Mouse (Mus musculus) left cerebral cortex, postnatal 36 days (tissue): ENCODE measurements around the gene 4930452B06Rik. TPM values are rescaled to one million over a fixed set of nuclear protein-coding genes. Genes with fewer than 3 reads are reported as not detected.
"Not testable (repeated sequence)": the region's sequence is repeated elsewhere in the genome, so short reads cannot be mapped to it uniquely, and the experiment has no call there.

Experiments used
- DNase-seq, 2 experiments: peaks; one replicate each; pipeline ENCODE4 v3.0.0; 2021 to 2022; ENCODE audit warnings: low spot score in 2 of 2, mixed read lengths in 1 of 2
- intact Hi-C: fragments of 180-260 bp; cut with DNase I; formaldehyde crosslinking; loops from one replicate; pipeline ENCODE4 v1.15.1; 2025
- total RNA-seq, 2 experiments: library from RNA; stranded (reverse); gene quantifications; 2 replicates each; pipeline ENCODE4 v1.2.3; 2021

The 4930452B06Rik gene
- total RNA-seq = 10 to 100 TPM; 10.1 to 10.5 TPM

GRCm38 (mm10) chr14:8665636-8666411 lies at the start of gene 4930452B06Rik:
4930452B06Rik (minus strand) TSS chr14:8666240.
- intact Hi-C loops = no loop called here
- peak; percentile 81 to 85 for DNase-seq

DNA sequence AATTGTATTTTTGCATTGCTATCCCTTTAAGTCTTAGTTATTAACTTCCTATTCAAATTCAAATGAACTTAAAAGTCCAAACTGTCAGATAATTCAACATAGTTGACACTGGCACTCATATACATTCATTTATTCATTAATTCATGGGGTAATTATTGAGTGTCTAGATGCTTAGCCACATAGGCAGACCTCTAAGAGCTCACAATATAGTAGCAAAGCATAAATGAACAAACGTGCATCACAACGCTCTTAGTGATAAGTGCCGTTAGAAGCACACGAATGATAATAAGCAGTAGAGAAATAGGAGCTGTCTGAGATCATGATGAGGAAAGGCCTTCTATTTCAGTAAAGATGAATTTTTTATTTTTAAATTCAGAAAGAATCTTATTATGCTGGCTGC lies 46.6 kb upstream of the 4930452B06Rik start:
- DNase-seq = no peak
- intact Hi-C loops = no loop called here

GRCm38 (mm10) chr14:8689451-8689850 lies 23.4 kb upstream of the 4930452B06Rik start:
- DNase-seq = no peak
- intact Hi-C loops = no loop called here

GRCm38 (mm10) chr14:8688462-8688861 lies 22.4 kb upstream of the 4930452B06Rik start:
- DNase-seq = no peak
- intact Hi-C loops = no loop called here

DNA sequence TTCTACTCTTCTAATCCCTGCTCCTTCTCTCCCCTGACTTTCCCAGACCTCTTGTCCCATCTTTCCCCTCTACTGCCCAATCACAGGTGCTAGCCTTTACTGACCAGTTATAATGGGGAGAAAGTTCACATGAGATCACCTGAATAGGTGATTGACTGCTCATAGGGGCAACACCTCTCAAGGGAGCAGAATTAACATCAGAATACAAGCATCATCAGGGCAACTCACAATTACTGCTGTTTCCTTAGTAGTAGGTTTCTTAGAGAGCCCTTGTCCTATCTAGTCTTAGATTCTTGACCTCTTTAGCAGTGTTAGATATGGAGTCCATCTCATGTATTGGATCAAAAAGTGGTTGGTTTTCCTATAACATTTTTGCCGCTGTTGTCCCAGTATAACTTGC lies 20.1 kb upstream of the 4930452B06Rik start:
- DNase-seq = no peak
- intact Hi-C loops = no loop called here

- no peak for DNase-seq
- intact Hi-C loops = no loop called here
Observed at GRCm38 (mm10) chr14:8679896-8680295, 13.9 kb upstream of the 4930452B06Rik start.

DNA sequence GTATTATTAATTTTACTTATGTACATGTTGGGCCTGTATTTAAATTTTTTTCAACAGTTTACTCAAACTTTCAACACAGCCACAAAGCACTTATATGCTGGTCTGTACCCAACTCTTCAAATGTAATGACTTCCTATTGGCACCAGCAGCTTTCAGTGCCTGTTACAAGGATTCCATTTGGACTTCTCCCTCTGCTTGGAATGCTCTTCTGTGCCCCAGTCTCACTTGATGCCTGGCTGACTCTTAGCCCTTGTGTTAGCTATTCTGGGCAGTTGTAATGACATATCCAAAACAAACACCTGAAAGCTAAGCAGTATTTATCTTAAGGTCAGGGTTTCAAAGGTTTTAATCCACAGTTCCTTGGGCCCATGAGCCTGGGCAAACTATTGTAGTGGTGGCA lies 5.7 kb downstream of the 4930452B06Rik start:
- intact Hi-C loops = no loop called here
- no peak for DNase-seq

- intact Hi-C loops = no loop called here
- no peak for DNase-seq
Observed at GRCm38 (mm10) chr14:8641650-8642279, 24.3 kb downstream of the 4930452B06Rik start.

- DNase-seq = no peak
- intact Hi-C loops = no loop called here
Observed at GRCm38 (mm10) chr14:8632211-8632610, 33.8 kb downstream of the 4930452B06Rik start.

DNA sequence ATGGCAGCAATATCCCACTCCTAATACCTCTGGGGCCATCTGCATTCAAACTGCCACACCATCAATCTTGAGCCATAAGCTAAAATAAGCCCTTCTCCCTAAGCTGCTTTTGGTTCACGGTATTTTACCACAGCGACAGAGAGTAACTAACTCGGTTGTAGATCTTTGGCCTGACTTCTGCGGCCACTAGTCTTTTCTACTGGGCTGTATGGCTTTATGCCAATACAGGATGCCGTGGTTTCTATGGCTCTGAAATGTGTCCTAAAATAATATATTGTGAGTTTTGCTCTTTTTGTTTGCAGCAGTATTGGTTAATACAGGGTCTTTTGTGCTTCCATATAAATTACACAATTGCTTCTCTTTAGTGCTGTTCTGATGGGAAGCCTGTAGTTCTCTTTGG lies 37.6 kb downstream of the 4930452B06Rik start:
- no peak for DNase-seq
- intact Hi-C loops = no loop called here

DNA sequence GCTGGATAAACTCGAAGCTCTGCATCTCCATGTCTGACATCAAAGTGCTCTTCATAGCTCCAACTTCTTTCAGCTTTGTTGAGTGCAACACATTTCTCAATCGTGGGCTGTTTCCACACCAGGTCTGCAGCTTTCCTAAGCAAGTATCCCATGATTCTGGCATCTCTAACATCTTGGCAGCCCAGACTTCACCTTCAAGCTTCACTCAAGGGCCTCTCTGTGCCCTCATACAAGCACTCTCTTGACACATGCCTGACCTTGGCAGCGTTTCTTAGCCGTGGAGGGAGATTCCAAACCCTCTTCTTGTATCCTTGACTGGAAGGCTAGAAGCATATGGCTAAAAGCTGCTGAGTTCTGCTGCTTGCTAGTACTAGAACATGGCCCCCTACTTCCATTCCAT lies 38.6 kb downstream of the 4930452B06Rik start:
- intact Hi-C loops = no loop called here
- DNase-seq = no peak

DNA sequence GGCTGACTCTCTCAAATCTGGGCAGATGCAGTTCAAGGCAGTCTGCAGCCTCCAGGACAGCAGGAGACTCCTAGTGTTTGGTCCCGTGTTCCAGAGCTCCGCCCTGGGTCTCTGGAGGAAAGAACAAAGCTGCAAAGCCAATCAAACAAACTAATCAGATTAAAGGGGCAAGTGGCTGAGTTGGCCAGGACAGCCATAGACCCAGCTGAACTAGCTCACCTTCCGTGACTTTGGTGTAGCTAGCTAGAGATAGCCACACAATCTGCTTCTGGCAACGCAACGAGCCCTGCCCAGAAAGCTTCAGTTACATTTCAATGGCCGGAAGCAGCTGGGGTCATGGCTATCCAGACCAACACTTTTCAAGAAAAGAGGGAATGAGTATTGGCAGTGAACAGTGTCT lies 44.9 kb downstream of the 4930452B06Rik start:
- intact Hi-C loops = no loop called here
- no peak for DNase-seq

- no peak for DNase-seq
- intact Hi-C loops = no loop called here
Observed at GRCm38 (mm10) chr14:8620580-8620979, 45.5 kb downstream of the 4930452B06Rik start.

- intact Hi-C loops = no loop called here
- no peak for DNase-seq
Observed at GRCm38 (mm10) chr14:8615636-8616035, 50.4 kb downstream of the 4930452B06Rik start.

DNA sequence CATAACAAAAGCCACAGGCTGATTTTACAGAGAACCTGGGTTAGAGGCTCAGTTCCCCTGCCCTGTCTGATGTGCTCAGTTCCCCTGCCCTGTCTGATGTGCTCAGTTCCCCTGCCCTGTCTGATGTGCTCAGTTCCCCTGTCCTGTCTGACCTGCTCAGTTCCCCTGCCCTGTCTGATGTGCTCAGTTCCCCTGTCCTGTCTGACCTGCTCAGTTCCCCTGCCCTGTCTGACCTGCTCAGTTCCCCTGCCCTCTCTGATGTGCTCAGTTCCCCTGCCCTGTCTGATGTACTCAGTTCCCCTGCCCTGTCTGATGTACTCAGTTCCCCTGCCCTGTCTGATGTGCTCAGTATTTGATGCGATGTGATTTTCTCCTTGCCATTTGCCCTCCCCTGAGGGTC lies 51.6 kb downstream of the 4930452B06Rik start:
- intact Hi-C loops, DNase-seq: not testable (repeated sequence)

DNA sequence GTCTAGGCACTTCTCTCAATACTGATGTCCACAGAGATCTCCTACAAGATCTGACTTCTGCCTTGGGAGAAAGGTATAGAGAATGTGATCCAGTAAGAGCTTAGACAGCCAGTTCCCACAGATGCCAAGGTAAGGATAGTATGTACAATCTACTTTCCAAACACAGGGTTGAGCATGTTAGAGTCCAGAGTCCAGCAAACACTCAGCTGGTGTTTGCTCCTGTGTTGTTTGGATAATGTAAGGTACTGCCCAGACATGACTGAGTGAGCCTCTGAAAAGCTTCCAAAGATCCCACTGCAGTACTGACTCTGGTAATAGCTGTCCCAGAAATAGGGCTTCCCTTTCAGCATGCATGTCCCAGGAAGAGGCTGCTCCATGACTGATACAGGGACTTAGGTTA lies 54.0 kb downstream of the 4930452B06Rik start:
- intact Hi-C loops = no loop called here
- DNase-seq = no peak

GRCm38 (mm10) chr14:8610108-8610507 lies 55.9 kb downstream of the 4930452B06Rik start:
- intact Hi-C loops = no loop called here

GRCm38 (mm10) chr14:8608559-8609171 lies 57.4 kb downstream of the 4930452B06Rik start:
- intact Hi-C loops = no loop called here

More at GRCm38 (mm10) chr14:8610108-8610507, 55.9 kb downstream of the 4930452B06Rik start:
- no peak for DNase-seq

GRCm38 (mm10) chr14:8604898-8605297 lies 61.1 kb downstream of the 4930452B06Rik start:
- DNase-seq = no peak
- intact Hi-C loops = loop anchor here (5.0 kb wide), 1 partner anchor 143 kb away; no protein-coding TSS in a partner anchor

More at GRCm38 (mm10) chr14:8608559-8609171, 57.4 kb downstream of the 4930452B06Rik start:
- DNase-seq = peak; percentile 41 to 42

DNA sequence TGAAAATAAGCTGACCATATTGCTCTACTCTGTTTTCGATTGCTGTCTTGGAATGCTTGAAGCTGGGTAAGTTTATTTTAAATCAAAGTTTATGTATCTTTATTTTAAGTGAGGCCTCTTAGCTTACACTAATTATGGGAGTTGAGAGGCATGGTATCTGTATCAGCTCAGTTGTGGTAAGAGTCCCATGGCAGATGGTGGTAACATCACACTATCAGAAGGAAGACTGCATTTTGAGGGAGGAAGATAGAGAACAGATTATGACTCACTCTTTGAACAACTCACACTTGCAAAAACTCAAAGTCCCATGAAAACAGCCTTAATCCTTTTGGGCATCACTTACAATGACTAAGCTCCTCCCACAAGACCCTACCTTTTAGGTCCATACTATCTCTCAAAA lies 81.0 kb downstream of the 4930452B06Rik start:
- DNase-seq = no peak
- intact Hi-C loops = no loop called here

- intact Hi-C loops, DNase-seq: not testable (repeated sequence)
Observed at GRCm38 (mm10) chr14:8551006-8551405, 115.0 kb downstream of the 4930452B06Rik start.
